Mouse (Mus musculus) gastrocnemius, postnatal 25 days (tissue): ENCODE measurements around the gene Ebpl. TPM values are rescaled to one million over a fixed set of nuclear protein-coding genes. Genes with fewer than 3 reads are reported as not detected.

Experiments
- total RNA-seq, 2 experiments: library from RNA; stranded (reverse); gene quantifications; 1 replicate in 1 of 2; 2 replicates in 1 of 2; pipeline ENCODE4 v1.2.3; 2021

Ebpl gene
- total RNA-seq, 2 experiments from 2014 or later, result 0.84 to 1.4 TPM

Other genes with a start within 250 kb of the Ebpl start
- 10 to 100 TPM; 15.8 to 17.2 TPM for gene Sacs, start 222.0 kb downstream of the Ebpl start, total RNA-seq
- gene Sgcg, start 101.9 kb downstream of the Ebpl start, total RNA-seq, result 100 to 1,000 TPM; 142 to 155 TPM
- under 1 TPM; 0.23 to 0.48 TPM for gene Arl11, start 50.7 kb downstream of the Ebpl start, total RNA-seq
- gene Kpna3, start 79.4 kb upstream of the Ebpl start, total RNA-seq, result 10 to 100 TPM; 89.3 to 89.8 TPM
- 10 to 100 TPM; 37.5 to 42.2 TPM for gene Spryd7, start 196.4 kb upstream of the Ebpl start, total RNA-seq
- 1 to 10 TPM; 6.1 TPM for gene Trim13, start 237.8 kb upstream of the Ebpl start, total RNA-seq
- under 1 TPM; 0.16 to 0.26 TPM for gene Kcnrg, start 247.0 kb upstream of the Ebpl start, total RNA-seq